Mouse (Mus musculus): ENCODE measurements around the gene Coa4. TPM values are rescaled to one million over a fixed set of nuclear protein-coding genes. Genes with fewer than 3 reads are reported as not detected.

Coa4 gene
- polyA plus RNA-seq, 1 experiment from 2014 or later, result 18.6 TPM

- ATAC-seq (replicated peaks; ENCODE audit: low FRiP score) (no peak), DNase-seq (ENCODE audit: low spot score) (no peak)
- Histone ChIP-seq H3K27ac (ENCODE audit: low read depth, low read length) (no peak overlapping the region), H3K27me3 (ENCODE audit: control insufficient read depth, insufficient read depth, low read length) (no peaks in the 10 kb centered on the region), H3K4me2 (ENCODE audit: low read depth, low read length, severe bottlenecking) (no peak overlapping the region), H3K4me3 (ENCODE audit: low read depth, low read length) (no peak overlapping the region), H3K36me3 (ENCODE audit: control insufficient read depth, insufficient read depth, low read length) (no peaks in the 10 kb centered on the region; the same call in 1 of the 2 replicates), H3K9me3 (ENCODE audit: control insufficient read depth, low read length) (no peaks in the 10 kb centered on the region), H3K4me1 (replicated peaks; ENCODE audit: control insufficient read depth, insufficient read depth, low read length) (no peaks in the 10 kb centered on the region), H3K9ac (ENCODE audit: low read length) (no peak overlapping the region)
- WGBS, result 68% methylated on average over 6 of the region's 6 CpGs
Measured at GRCm38 (mm10) chr7:100501027-100501843, 35.6 kb upstream of the Coa4 start.

DNA sequence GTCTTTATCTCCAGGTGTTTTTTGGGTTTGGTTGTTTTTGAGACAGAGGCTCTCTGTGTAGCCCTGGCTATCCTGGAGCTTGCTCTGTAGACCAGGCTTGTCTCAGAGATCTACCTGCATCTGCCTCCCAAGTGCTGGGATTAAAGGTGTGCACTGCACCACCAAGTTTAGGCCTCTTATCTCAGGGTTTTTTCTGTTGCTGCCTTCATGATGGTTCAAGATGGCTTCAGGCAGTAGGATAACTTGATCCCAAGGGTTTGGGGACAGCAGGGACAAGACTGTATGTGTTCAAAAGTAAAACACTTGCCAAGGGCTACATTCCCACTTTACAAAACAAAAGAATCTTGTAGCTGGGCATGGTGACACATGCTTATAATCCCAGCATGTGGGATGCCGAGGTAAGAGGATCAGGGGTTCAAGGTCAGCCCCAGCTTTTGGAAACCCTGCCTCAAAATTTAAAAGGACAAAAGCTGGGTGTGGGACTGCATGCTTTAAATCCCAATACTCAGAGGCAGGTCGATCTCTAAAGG lies 35.0 kb upstream of the Coa4 start:
- Histone ChIP-seq H3K9ac (ENCODE audit: low read length) (no peak overlapping the region), H3K9me3 (ENCODE audit: control insufficient read depth, low read length) (no peaks in the 10 kb centered on the region), H3K27me3 (ENCODE audit: control insufficient read depth, insufficient read depth, low read length) (no peaks in the 10 kb centered on the region), H3K4me3 (ENCODE audit: low read depth, low read length) (no peak overlapping the region), H3K4me1 (replicated peaks; ENCODE audit: control insufficient read depth, insufficient read depth, low read length) (no peaks in the 10 kb centered on the region), H3K27ac (ENCODE audit: low read depth, low read length) (no peak overlapping the region), H3K4me2 (ENCODE audit: low read depth, low read length, severe bottlenecking) (no peak overlapping the region), H3K36me3 (ENCODE audit: control insufficient read depth, insufficient read depth, low read length) (no peaks in the 10 kb centered on the region; the same call in 1 of the 2 replicates)
- ATAC-seq (replicated peaks; ENCODE audit: low FRiP score) (no peak), DNase-seq (ENCODE audit: low spot score) (no peak)
- WGBS, result 47% methylated on average over 2 of the region's 2 CpGs

- Histone ChIP-seq H3K4me2 (ENCODE audit: low read depth, low read length, severe bottlenecking) (no peak overlapping the region), H3K4me1 (replicated peaks; ENCODE audit: control insufficient read depth, insufficient read depth, low read length) (no peaks in the 10 kb centered on the region), H3K9ac (ENCODE audit: low read length) (no peak overlapping the region), H3K36me3 (ENCODE audit: control insufficient read depth, insufficient read depth, low read length) (no peaks in the 10 kb centered on the region; the same call in 1 of the 2 replicates), H3K9me3 (ENCODE audit: control insufficient read depth, low read length) (no peaks in the 10 kb centered on the region), H3K27me3 (ENCODE audit: control insufficient read depth, insufficient read depth, low read length) (no peaks in the 10 kb centered on the region), H3K4me3 (ENCODE audit: low read depth, low read length) (no peak overlapping the region), H3K27ac (ENCODE audit: low read depth, low read length) (no peak overlapping the region)
- 84% methylated on average over 7 of the region's 7 CpGs for WGBS
- ATAC-seq (replicated peaks; ENCODE audit: low FRiP score), result no peak
- no peak for DNase-seq (ENCODE audit: low spot score)
Measured at GRCm38 (mm10) chr7:100502374-100502922, 34.4 kb upstream of the Coa4 start.

DNA sequence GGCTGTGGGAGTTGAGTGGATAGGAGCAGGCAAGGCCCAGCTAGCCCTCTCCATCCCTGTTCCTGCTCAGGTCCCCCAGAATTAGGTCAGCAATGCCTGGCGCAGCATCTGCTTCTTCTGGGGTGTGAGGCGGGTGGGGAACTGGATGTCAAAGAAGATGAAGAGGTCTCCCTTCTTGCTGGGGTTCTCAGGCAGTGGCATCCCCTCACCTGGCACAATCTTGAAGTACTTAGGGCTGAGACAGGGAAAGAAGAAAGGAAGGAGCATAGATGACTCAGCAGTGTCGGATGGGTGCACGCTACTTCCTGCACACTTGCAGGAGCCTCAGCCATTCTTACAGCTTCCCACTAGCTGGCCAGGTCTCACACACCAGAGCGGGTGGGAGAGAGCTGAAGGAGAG lies 33.8 kb upstream of the Coa4 start:
- no peaks in the 10 kb centered on the region for H3K9me3 ChIP-seq (ENCODE audit: control insufficient read depth, low read length)
- no peak overlapping the region for H3K9ac ChIP-seq (ENCODE audit: low read length)
- no peak overlapping the region for H3K4me3 ChIP-seq (ENCODE audit: low read depth, low read length)
- DNase-seq (ENCODE audit: low spot score) (no peak), ATAC-seq (replicated peaks; ENCODE audit: low FRiP score) (no peak)
- H3K4me1 ChIP-seq (replicated peaks; ENCODE audit: control insufficient read depth, insufficient read depth, low read length), result no peaks in the 10 kb centered on the region
- no peak overlapping the region for H3K27ac ChIP-seq (ENCODE audit: low read depth, low read length)
- H3K36me3 ChIP-seq (ENCODE audit: control insufficient read depth, insufficient read depth, low read length), result no peaks in the 10 kb centered on the region; the same call in 1 of the 2 replicates
- 94% methylated on average over 5 of the region's 5 CpGs for WGBS
- H3K4me2 ChIP-seq (ENCODE audit: low read depth, low read length, severe bottlenecking), result no peak overlapping the region
- no peaks in the 10 kb centered on the region for H3K27me3 ChIP-seq (ENCODE audit: control insufficient read depth, insufficient read depth, low read length)

DNA sequence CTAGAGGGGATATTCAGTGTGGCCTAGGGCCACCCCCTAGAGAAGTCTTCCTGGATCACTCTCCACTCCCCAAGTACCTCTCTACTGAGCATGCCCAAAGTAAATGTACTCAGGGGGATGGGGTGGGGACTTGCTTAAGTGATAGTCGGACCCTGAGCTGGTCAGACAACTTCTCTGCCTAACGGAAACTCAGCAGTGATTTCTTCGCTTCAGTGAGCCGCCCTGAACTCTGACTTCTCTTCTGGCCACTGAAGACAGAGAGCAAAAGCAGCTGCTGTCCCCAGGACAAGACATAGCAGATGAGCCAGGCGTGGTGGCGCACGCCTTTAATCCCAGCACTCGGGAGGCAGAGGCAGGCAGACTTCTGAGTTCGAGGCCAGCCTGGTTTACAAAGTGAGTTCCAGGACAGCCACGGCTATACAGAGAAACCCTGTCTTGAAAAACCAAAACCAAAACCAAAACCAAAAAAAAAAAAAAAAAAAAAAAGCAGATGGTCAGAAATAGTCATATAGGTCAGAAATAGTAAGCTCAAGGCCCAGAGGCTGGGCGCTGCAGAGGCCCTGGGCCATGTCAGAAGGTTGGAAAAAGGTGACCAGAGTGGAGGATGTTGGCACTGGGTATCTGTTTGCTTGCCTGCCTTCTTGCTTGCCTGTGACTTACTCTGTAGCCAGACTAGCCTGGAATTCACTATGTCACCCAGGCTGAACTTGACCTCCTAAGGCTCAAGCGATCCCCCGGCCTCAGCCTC lies 32.0 kb upstream of the Coa4 start:
- Histone ChIP-seq H3K4me3 (ENCODE audit: low read depth, low read length) (no peak overlapping the region), H3K27me3 (ENCODE audit: control insufficient read depth, insufficient read depth, low read length) (no peaks in the 10 kb centered on the region), H3K4me2 (ENCODE audit: low read depth, low read length, severe bottlenecking) (no peak overlapping the region), H3K27ac (ENCODE audit: low read depth, low read length) (no peak overlapping the region), H3K4me1 (replicated peaks; ENCODE audit: control insufficient read depth, insufficient read depth, low read length) (no peaks in the 10 kb centered on the region), H3K9ac (ENCODE audit: low read length) (no peak overlapping the region), H3K36me3 (ENCODE audit: control insufficient read depth, insufficient read depth, low read length) (no peaks in the 10 kb centered on the region), H3K9me3 (ENCODE audit: control insufficient read depth, low read length) (no peaks in the 10 kb centered on the region)
- ATAC-seq (replicated peaks; ENCODE audit: low FRiP score) (no peak), DNase-seq (ENCODE audit: low spot score) (no peak)
- 85% methylated on average over 13 of the region's 13 CpGs for WGBS

GRCm38 (mm10) chr7:100506494-100506893 lies 30.4 kb upstream of the Coa4 start:
- ATAC-seq (replicated peaks; ENCODE audit: low FRiP score) (no peak), DNase-seq (ENCODE audit: low spot score) (no peak)
- no peak overlapping the region for H3K4me3 ChIP-seq (ENCODE audit: low read depth, low read length)
- 0 out of 2 replicates have a peak, but pooled peaks cover 2% of the 10 kb centered on the region for H3K27me3 ChIP-seq (ENCODE audit: control insufficient read depth, insufficient read depth, low read length)
- H3K9ac ChIP-seq (ENCODE audit: low read length), result no peak overlapping the region
- no peaks in the 10 kb centered on the region for H3K9me3 ChIP-seq (ENCODE audit: control insufficient read depth, low read length)
- 79% methylated on average over 4 of the region's 4 CpGs for WGBS
- H3K36me3 ChIP-seq (ENCODE audit: control insufficient read depth, insufficient read depth, low read length), result no peaks in the 10 kb centered on the region
- no peaks in the 10 kb centered on the region for H3K4me1 ChIP-seq (replicated peaks; ENCODE audit: control insufficient read depth, insufficient read depth, low read length)
- no peak overlapping the region for H3K27ac ChIP-seq (ENCODE audit: low read depth, low read length)
- H3K4me2 ChIP-seq (ENCODE audit: low read depth, low read length, severe bottlenecking), result no peak overlapping the region

DNA sequence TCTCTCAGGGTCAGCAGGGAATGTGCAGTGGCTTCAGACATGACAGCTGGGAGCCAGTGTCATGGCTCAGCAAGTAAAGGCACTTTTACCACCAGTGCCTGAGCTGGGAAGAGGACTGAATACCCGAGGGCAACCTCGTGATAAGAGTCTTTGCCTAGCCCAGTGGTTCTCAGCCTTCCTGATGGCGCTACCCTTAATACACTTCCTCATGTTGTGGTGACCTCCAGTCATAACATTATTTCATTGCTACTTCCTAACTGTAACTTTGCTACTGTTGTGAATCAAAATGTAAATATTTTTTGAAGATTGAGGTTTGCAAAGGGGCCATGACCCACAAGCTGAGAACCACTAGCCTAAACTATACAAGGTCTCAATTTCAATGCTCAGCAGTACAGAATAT lies 28.2 kb upstream of the Coa4 start:
- H3K4me3 ChIP-seq (ENCODE audit: low read depth, low read length), result no peak overlapping the region
- 77% methylated on average over 3 of the region's 3 CpGs for WGBS

DNA sequence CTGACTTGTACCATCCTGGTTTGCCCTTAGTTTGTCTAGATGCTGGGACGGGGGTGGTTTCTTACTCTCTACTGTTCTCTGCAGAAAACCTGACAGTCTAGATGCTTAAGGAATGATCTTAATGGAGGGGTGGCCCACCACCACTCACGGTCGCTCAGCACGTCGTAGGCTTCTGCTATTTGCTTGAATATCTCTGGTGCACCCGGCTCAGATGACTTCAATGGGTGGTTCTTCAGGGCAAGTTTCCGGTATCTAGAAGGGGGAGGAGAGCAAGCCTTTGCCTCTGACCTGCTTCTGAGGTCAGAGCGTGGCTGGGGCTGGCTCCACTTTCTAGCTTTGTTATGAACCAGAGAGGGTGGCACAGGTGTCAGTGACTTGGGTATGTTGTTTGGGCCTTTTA lies 25.3 kb upstream of the Coa4 start:
- H3K36me3 ChIP-seq (ENCODE audit: control insufficient read depth, insufficient read depth, low read length), result no peaks in the 10 kb centered on the region
- H3K27me3 ChIP-seq (ENCODE audit: control insufficient read depth, insufficient read depth, low read length), result 0 out of 2 replicates have a peak, but pooled peaks cover 2% of the 10 kb centered on the region
- no peak overlapping the region for H3K27ac ChIP-seq (ENCODE audit: low read depth, low read length)
- 90% methylated on average over 8 of the region's 8 CpGs for WGBS
- no peaks in the 10 kb centered on the region for H3K4me1 ChIP-seq (replicated peaks; ENCODE audit: control insufficient read depth, insufficient read depth, low read length)
- H3K4me3 ChIP-seq (ENCODE audit: low read depth, low read length), result no peak overlapping the region
- no peaks in the 10 kb centered on the region for H3K9me3 ChIP-seq (ENCODE audit: control insufficient read depth, low read length)
- DNase-seq (ENCODE audit: low spot score) (no peak), ATAC-seq (replicated peaks; ENCODE audit: low FRiP score) (no peak)
- H3K9ac ChIP-seq (ENCODE audit: low read length), result no peak overlapping the region
- no peak overlapping the region for H3K4me2 ChIP-seq (ENCODE audit: low read depth, low read length, severe bottlenecking)

More for the DNA sequence above, 28.2 kb upstream of the Coa4 start:
- Histone ChIP-seq H3K27ac (ENCODE audit: low read depth, low read length) (no peak overlapping the region), H3K36me3 (ENCODE audit: control insufficient read depth, insufficient read depth, low read length) (no peaks in the 10 kb centered on the region), H3K27me3 (ENCODE audit: control insufficient read depth, insufficient read depth, low read length) (0 out of 2 replicates have a peak, but pooled peaks cover 2% of the 10 kb centered on the region), H3K9me3 (ENCODE audit: control insufficient read depth, low read length) (no peaks in the 10 kb centered on the region), H3K4me1 (replicated peaks; ENCODE audit: control insufficient read depth, insufficient read depth, low read length) (no peaks in the 10 kb centered on the region), H3K4me2 (ENCODE audit: low read depth, low read length, severe bottlenecking) (no peak overlapping the region), H3K9ac (ENCODE audit: low read length) (no peak overlapping the region)
- no peak for ATAC-seq (replicated peaks; ENCODE audit: low FRiP score)
- DNase-seq (ENCODE audit: low spot score), result no peak

Measured in forebrain, embryonic 11.5 days (tissue).